Mouse (Mus musculus): ENCODE measurements around the gene Olfr115. TPM values are rescaled to one million over a fixed set of nuclear protein-coding genes. Genes with fewer than 3 reads are reported as not detected.

The Olfr115 gene
- total and polyA plus RNA-seq, 3 experiments: not detected

DNA sequence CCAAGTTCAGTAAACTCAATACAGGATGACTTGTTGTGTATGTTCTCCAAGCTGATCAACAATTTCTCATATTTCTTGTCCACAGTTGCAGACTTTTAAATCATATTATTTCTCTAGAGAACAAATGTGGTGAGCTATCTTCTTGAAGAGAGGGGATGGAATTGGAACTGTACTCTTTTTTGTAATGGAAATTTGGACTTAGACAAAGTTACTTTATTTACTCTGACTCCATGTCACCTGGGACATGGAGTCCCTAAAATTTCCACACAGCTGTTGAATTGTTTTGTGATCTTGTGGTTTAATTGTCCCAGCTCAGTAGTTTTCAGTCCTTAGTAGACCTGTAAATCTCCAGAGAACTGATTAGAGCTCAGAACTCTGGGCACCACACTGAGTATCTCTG, 34.3 kb downstream of the Olfr115 start, which contains the start of gene Olfr114:
Gene Olfr114, minus strand, starts transcription at position 101 of the 400 bp plus-strand sequence.
- no peak for DNase-seq (ENCODE audit: low read depth, low spot score)
- no peaks in the 10 kb centered on the region for H3K36me3 ChIP-seq (ENCODE audit: control insufficient read depth in 1 of 2, insufficient read depth in 2 of 2, low read length in 2 of 2)
- H3K4me1 ChIP-seq (ENCODE audit: control insufficient read depth in 1 of 2, insufficient read depth in 2 of 2, low read length in 2 of 2): no peaks in the 10 kb centered on the region
- H3K27me3 ChIP-seq (ENCODE audit: control insufficient read depth in 1 of 2, insufficient read depth in 2 of 2, low read length in 2 of 2): no peaks in the 10 kb centered on the region
- TF ChIP-seq ZMIZ1 (IDR thresholded peaks at IDR 0.05; ENCODE audit: low read depth, low read length): no peak
- no peak for TF ChIP-seq CHD1 (IDR thresholded peaks at IDR 0.05; ENCODE audit: low read depth, low read length)
- TF ChIP-seq MAFK (IDR thresholded peaks at IDR 0.05; ENCODE audit: borderline replicate concordance, low read depth, low read length): no peak
- TF ChIP-seq TCF12 (IDR thresholded peaks at IDR 0.05; ENCODE audit: low read depth, low read length): no peak
- no peak for TF ChIP-seq ZNF384 (IDR thresholded peaks at IDR 0.05; ENCODE audit: low read depth, low read length)
- TF ChIP-seq NRF1 (IDR thresholded peaks at IDR 0.05; ENCODE audit: insufficient read depth, low read depth, low read length, poor library complexity, severe bottlenecking): no peak
- no peak for TF ChIP-seq MXI1 (IDR thresholded peaks at IDR 0.05; ENCODE audit: low read depth, low read length)
- no peak for TF ChIP-seq POLR2A (IDR thresholded peaks at IDR 0.05; ENCODE audit: control insufficient read depth in 1 of 2, insufficient read depth in 1 of 2, low read depth in 1 of 2, low read length in 2 of 2, poor library complexity in 1 of 2)
- no peak for TF ChIP-seq ETS1 (IDR thresholded peaks at IDR 0.05; ENCODE audit: low read depth, low read length)
- no peak for TF ChIP-seq MEF2A (IDR thresholded peaks at IDR 0.05; ENCODE audit: extremely low read depth, insufficient replicate concordance, low read depth, low read length, poor library complexity, severe bottlenecking)
- TF ChIP-seq GATA1 (IDR thresholded peaks at IDR 0.05; ENCODE audit: low read depth, low read length): no peak
- TF ChIP-seq MYC (IDR thresholded peaks at IDR 0.05; ENCODE audit: low read depth, low read length): no peak
- TF ChIP-seq USF1 (IDR thresholded peaks at IDR 0.05; ENCODE audit: low read depth, low read length): no peak
- H3K79me2 ChIP-seq (ENCODE audit: control insufficient read depth, insufficient read depth, low read length, poor library complexity): no peaks in the 10 kb centered on the region
- no peak within 1 kb of the TSS for H3K9ac ChIP-seq (ENCODE audit: control insufficient read depth, low read depth, low read length, poor library complexity, severe bottlenecking)
- no peak within 1 kb of the TSS for H3K4me3 ChIP-seq (ENCODE audit: control insufficient read depth in 1 of 2, insufficient read depth in 1 of 2, low read depth in 2 of 2, low read length in 2 of 2)
- H3K9me3 ChIP-seq (replicated peaks; ENCODE audit: insufficient read depth, low read length): no peaks in the 10 kb centered on the region
- H3K27ac ChIP-seq (ENCODE audit: control insufficient read depth, low read depth, low read length): no peak within 1 kb of the TSS

DNA sequence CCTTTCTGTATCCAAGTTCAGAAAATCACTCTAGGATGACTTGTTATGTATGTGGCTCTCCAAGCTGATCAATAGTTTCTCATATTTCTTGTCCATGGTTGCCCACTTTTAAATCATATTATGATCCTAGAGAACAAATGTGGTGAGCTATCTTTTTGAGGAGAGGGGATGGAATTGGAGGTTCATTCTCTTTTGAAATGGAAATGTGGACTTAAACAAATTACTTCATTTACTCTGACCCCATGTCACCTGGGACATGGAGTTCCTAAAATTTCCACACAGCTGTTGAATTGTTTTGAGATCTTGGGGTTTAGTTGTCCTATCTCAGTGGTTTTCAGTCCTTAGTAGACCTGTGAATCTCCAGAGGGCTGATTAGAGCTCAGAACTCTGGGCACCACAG, 49.3 kb downstream of the Olfr115 start, which contains the start of gene Olfr113:
Gene Olfr113, minus strand, starts transcription at position 101 of the 400 bp plus-strand sequence.
- Histone ChIP-seq H3K4me3 (ENCODE audit: control insufficient read depth in 1 of 2, insufficient read depth in 1 of 2, low read depth in 2 of 2, low read length in 2 of 2) (no peak within 1 kb of the TSS), H3K9me3 (replicated peaks; ENCODE audit: insufficient read depth, low read length) (no peaks in the 10 kb centered on the region), H3K27ac (ENCODE audit: control insufficient read depth, low read depth, low read length) (no peak within 1 kb of the TSS), H3K9ac (ENCODE audit: control insufficient read depth, low read depth, low read length, poor library complexity, severe bottlenecking) (no peak within 1 kb of the TSS), H3K4me1 (ENCODE audit: control insufficient read depth in 1 of 2, insufficient read depth in 2 of 2, low read length in 2 of 2) (no peaks in the 10 kb centered on the region), H3K36me3 (ENCODE audit: control insufficient read depth in 1 of 2, insufficient read depth in 2 of 2, low read length in 2 of 2) (no peaks in the 10 kb centered on the region), H3K27me3 (ENCODE audit: control insufficient read depth in 1 of 2, insufficient read depth in 2 of 2, low read length in 2 of 2) (no peaks in the 10 kb centered on the region), H3K79me2 (ENCODE audit: control insufficient read depth, insufficient read depth, low read length, poor library complexity) (no peaks in the 10 kb centered on the region)
- TF ChIP-seq TAL1 (IDR thresholded peaks at IDR 0.05; ENCODE audit: low read length) (no peak), ZC3H11A (IDR thresholded peaks at IDR 0.05; ENCODE audit: low read depth, low read length) (no peak), MXI1 (IDR thresholded peaks at IDR 0.05; ENCODE audit: low read depth, low read length) (no peak), MAZ (IDR thresholded peaks at IDR 0.05; ENCODE audit: low read depth, low read length) (no peak), POLR2A (IDR thresholded peaks at IDR 0.05; ENCODE audit: control insufficient read depth in 1 of 2, insufficient read depth in 1 of 2, low read depth in 1 of 2, low read length in 2 of 2, poor library complexity in 1 of 2) (no peak), HCFC1 (IDR thresholded peaks at IDR 0.05; ENCODE audit: low read depth, low read length) (no peak)
- no peak for DNase-seq (ENCODE audit: low read depth, low spot score)
